Mouse (Mus musculus) small intestine, adult 2 months (tissue): Measurements from ENCODE around the gene Styk1.

Experiments used
- CTCF ChIP-seq: fragments of 200-500 bp; IDR thresholded peaks from 2 replicates; pipeline ENCODE4 v1.5.1; 2012; ENCODE audit warnings: low read depth, mild to moderate bottlenecking, control low read depth, inconsistent platforms, low read length, moderate library complexity, mixed read lengths; ENCODE audit not compliant: insufficient replicate concordance, insufficient read length; ENCODE audit errors: extremely low read depth
- POLR2A ChIP-seq: fragments of 200-500 bp; IDR thresholded peaks from 2 replicates; pipeline ENCODE4 v1.6.1; 2012; ENCODE audit warnings: low read depth, mild to moderate bottlenecking, control low read depth, inconsistent platforms, low read length, moderate library complexity

GRCm38 (mm10) chr6:131347026-131347425, 6.4 kb downstream of the Styk1 start:
- TF ChIP-seq CTCF (no peak), POLR2A (no peak)
